Mouse (Mus musculus): ENCODE results near the gene Abcc6. TPM values are rescaled to one million over a fixed set of nuclear protein-coding genes. Genes with fewer than 3 reads are reported as not detected.
A peak's percentile ranks its signal among the peaks of the same experiment; 100 is the strongest.
"Not testable (repeated sequence)": the region's sequence is repeated elsewhere in the genome, so short reads cannot be mapped to it uniquely, and the experiment has no call there.

Gene Abcc6
- polyA plus RNA-seq, 2 experiments, result 4.1 to 12.0 TPM

- H3K36me3 ChIP-seq (replicated peaks; ENCODE audit: control insufficient read depth, insufficient read depth, low read depth), result no peaks in the 10 kb centered on the region
- H3K4me3 ChIP-seq (ENCODE audit: insufficient read depth in 1 of 2, low read depth in 2 of 2, low read length in 2 of 2), result no peak overlapping the region
- H3K27me3 ChIP-seq (ENCODE audit: control insufficient read depth, insufficient read depth, low read length), result no peaks in the 10 kb centered on the region
- TF ChIP-seq CTCF (IDR thresholded peaks at IDR 0.05; ENCODE audit: low read depth) (no peak), EP300 (IDR thresholded peaks at IDR 0.05; ENCODE audit: low read depth) (no peak)
- no peak for DNase-seq (ENCODE audit: low read depth in 3 of 3, low spot score in 3 of 3)
- ATAC-seq (ENCODE audit: insufficient read depth), result no peak
- no peak overlapping the region for H3K27ac ChIP-seq
- no peak overlapping the region for H3K4me2 ChIP-seq (ENCODE audit: low read depth)
- H3K9me3 ChIP-seq (ENCODE audit: control insufficient read depth, low read length), result no peaks in the 10 kb centered on the region
- H3K4me1 ChIP-seq (replicated peaks; ENCODE audit: control insufficient read depth in 2 of 2, insufficient read depth in 2 of 2, low read length in 1 of 2), result no peaks in the 10 kb centered on the region
- no peak overlapping the region for H3K9ac ChIP-seq (replicated peaks)
- WGBS (ENCODE audit: insufficient replicate concordance), result 49% methylated on average over 4 of the region's 4 CpGs
Observed at GRCm38 (mm10) chr7:45949061-45949460, 81.0 kb downstream of the Abcc6 start.

GRCm38 (mm10) chr7:45943280-45943679, 86.8 kb downstream of the Abcc6 start:
- H3K9ac ChIP-seq (replicated peaks); H3K9me3 ChIP-seq (ENCODE audit: control insufficient read depth, low read length); H3K36me3 ChIP-seq (replicated peaks; ENCODE audit: control insufficient read depth, insufficient read depth, low read depth); DNase-seq (ENCODE audit: low read depth in 3 of 3, low spot score in 3 of 3); H3K4me2 ChIP-seq (ENCODE audit: low read depth); H3K27me3 ChIP-seq (ENCODE audit: control insufficient read depth, insufficient read depth, low read length); H3K4me1 ChIP-seq (replicated peaks; ENCODE audit: control insufficient read depth in 2 of 2, insufficient read depth in 2 of 2, low read length in 1 of 2); ATAC-seq (ENCODE audit: insufficient read depth); H3K27ac ChIP-seq; H3K4me3 ChIP-seq (ENCODE audit: insufficient read depth in 1 of 2, low read depth in 2 of 2, low read length in 2 of 2): not testable (repeated sequence)
- peak; percentile 54 for TF ChIP-seq CTCF (IDR thresholded peaks at IDR 0.05; ENCODE audit: low read depth)
- WGBS (ENCODE audit: insufficient replicate concordance), result 25% methylated on average over 1 of the region's 1 CpGs

GRCm38 (mm10) chr7:45941986-45942385, 88.1 kb downstream of the Abcc6 start:
- Histone ChIP-seq H3K4me2 (ENCODE audit: low read depth) (no peak overlapping the region), H3K4me3 (ENCODE audit: insufficient read depth in 1 of 2, low read depth in 2 of 2, low read length in 2 of 2) (no peak overlapping the region), H3K27me3 (ENCODE audit: control insufficient read depth, insufficient read depth, low read length) (no peaks in the 10 kb centered on the region), H3K4me1 (replicated peaks; ENCODE audit: control insufficient read depth in 2 of 2, insufficient read depth in 2 of 2, low read length in 1 of 2) (no peaks in the 10 kb centered on the region), H3K27ac (no peak overlapping the region), H3K9ac (replicated peaks) (no peak overlapping the region), H3K36me3 (replicated peaks; ENCODE audit: control insufficient read depth, insufficient read depth, low read depth) (no peaks in the 10 kb centered on the region), H3K9me3 (ENCODE audit: control insufficient read depth, low read length) (no peaks in the 10 kb centered on the region)
- no peak for TF ChIP-seq CTCF (IDR thresholded peaks at IDR 0.05; ENCODE audit: low read depth)
- TF ChIP-seq EP300 (IDR thresholded peaks at IDR 0.05; ENCODE audit: low read depth), result no peak
- DNase-seq (ENCODE audit: low read depth in 3 of 3, low spot score in 3 of 3), result no peak
- WGBS (ENCODE audit: insufficient replicate concordance), result 62% methylated on average over 9 of the region's 9 CpGs
- ATAC-seq (ENCODE audit: insufficient read depth), result no peak

- Histone ChIP-seq H3K27me3 (ENCODE audit: control insufficient read depth, insufficient read depth, low read length) (no peaks in the 10 kb centered on the region), H3K9ac (replicated peaks) (no peak overlapping the region), H3K4me3 (ENCODE audit: insufficient read depth in 1 of 2, low read depth in 2 of 2, low read length in 2 of 2) (no peak overlapping the region), H3K36me3 (replicated peaks; ENCODE audit: control insufficient read depth, insufficient read depth, low read depth) (no peaks in the 10 kb centered on the region), H3K27ac (no peak overlapping the region), H3K9me3 (ENCODE audit: control insufficient read depth, low read length) (no peaks in the 10 kb centered on the region), H3K4me2 (ENCODE audit: low read depth) (no peak overlapping the region), H3K4me1 (replicated peaks; ENCODE audit: control insufficient read depth in 2 of 2, insufficient read depth in 2 of 2, low read length in 1 of 2) (no peaks in the 10 kb centered on the region)
- no peak for ATAC-seq (ENCODE audit: insufficient read depth)
- TF ChIP-seq EP300 (IDR thresholded peaks at IDR 0.05; ENCODE audit: low read depth) (no peak), CTCF (IDR thresholded peaks at IDR 0.05; ENCODE audit: low read depth) (no peak)
- DNase-seq (ENCODE audit: low read depth in 3 of 3, low spot score in 3 of 3), result no peak
- 38% methylated on average over 2 of the region's 2 CpGs for WGBS (ENCODE audit: insufficient replicate concordance)
Observed at GRCm38 (mm10) chr7:45939836-45940235, 90.3 kb downstream of the Abcc6 start.

- WGBS (ENCODE audit: insufficient replicate concordance), result 16% methylated on average over 7 of the region's 7 CpGs
- H3K4me2 ChIP-seq (ENCODE audit: low read depth), result no peak overlapping the region
Observed at GRCm38 (mm10) chr7:45935114-45935513, 95.0 kb downstream of the Abcc6 start.

GRCm38 (mm10) chr7:45933766-45934165, 96.3 kb downstream of the Abcc6 start:
- not testable (repeated sequence) for H3K36me3 ChIP-seq (replicated peaks; ENCODE audit: control insufficient read depth, insufficient read depth, low read depth); H3K4me2 ChIP-seq (ENCODE audit: low read depth); H3K9ac ChIP-seq (replicated peaks); H3K27me3 ChIP-seq (ENCODE audit: control insufficient read depth, insufficient read depth, low read length); H3K27ac ChIP-seq; ATAC-seq (ENCODE audit: insufficient read depth); H3K4me3 ChIP-seq (ENCODE audit: insufficient read depth in 1 of 2, low read depth in 2 of 2, low read length in 2 of 2); H3K4me1 ChIP-seq (replicated peaks; ENCODE audit: control insufficient read depth in 2 of 2, insufficient read depth in 2 of 2, low read length in 1 of 2); DNase-seq (ENCODE audit: low read depth in 3 of 3, low spot score in 3 of 3); H3K9me3 ChIP-seq (ENCODE audit: control insufficient read depth, low read length)
- WGBS (ENCODE audit: insufficient replicate concordance), result 76% methylated on average over 12 of the region's 12 CpGs

More at GRCm38 (mm10) chr7:45935114-45935513, 95.0 kb downstream of the Abcc6 start:
- H3K27ac ChIP-seq, result no peak overlapping the region
- no peaks in the 10 kb centered on the region for H3K9me3 ChIP-seq (ENCODE audit: control insufficient read depth, low read length)
- H3K36me3 ChIP-seq (replicated peaks; ENCODE audit: control insufficient read depth, insufficient read depth, low read depth), result no peaks in the 10 kb centered on the region
- peak; percentile 88 for TF ChIP-seq CTCF (IDR thresholded peaks at IDR 0.05; ENCODE audit: low read depth)
- no peak for TF ChIP-seq EP300 (IDR thresholded peaks at IDR 0.05; ENCODE audit: low read depth)
- no peaks in the 10 kb centered on the region for H3K27me3 ChIP-seq (ENCODE audit: control insufficient read depth, insufficient read depth, low read length)
- ATAC-seq (ENCODE audit: insufficient read depth) (no peak), DNase-seq (ENCODE audit: low read depth in 3 of 3, low spot score in 3 of 3) (no peak)
- H3K4me1 ChIP-seq (replicated peaks; ENCODE audit: control insufficient read depth in 2 of 2, insufficient read depth in 2 of 2, low read length in 1 of 2), result no peaks in the 10 kb centered on the region
- H3K9ac ChIP-seq (replicated peaks), result no peak overlapping the region
- no peak overlapping the region for H3K4me3 ChIP-seq (ENCODE audit: insufficient read depth in 1 of 2, low read depth in 2 of 2, low read length in 2 of 2)
